Mouse (Mus musculus): ENCODE data around the gene Coro2a. TPM values are rescaled to one million over a fixed set of nuclear protein-coding genes. Genes with fewer than 3 reads are reported as not detected.

Gene Coro2a
- total and polyA plus RNA-seq, 3 experiments = 0.35 to 6.8 TPM; not detected in 1

DNA sequence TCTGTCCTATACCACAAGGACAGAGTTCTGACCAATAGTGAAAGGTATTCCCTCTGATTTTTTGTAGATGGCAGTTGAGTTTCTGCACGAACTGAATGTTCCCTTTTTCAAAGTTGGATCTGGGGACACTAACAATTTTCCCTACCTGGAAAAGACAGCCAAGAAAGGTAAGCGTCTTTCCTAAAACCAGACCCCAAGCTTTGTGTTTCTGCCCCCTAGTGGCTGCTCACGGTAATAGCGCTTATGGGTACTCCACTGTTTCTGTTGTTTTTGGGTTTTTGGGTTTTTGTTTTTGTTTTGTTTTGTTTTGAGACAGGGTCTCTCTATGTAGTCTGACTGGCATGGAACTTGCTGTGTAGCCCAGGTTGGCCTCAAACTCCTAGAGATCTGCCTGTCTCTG is 103.0 kb downstream of the Coro2a start:
- Histone ChIP-seq H3K4me3 (ENCODE audit: control insufficient read depth in 1 of 2, insufficient read depth in 1 of 2, low read depth in 2 of 2, low read length in 2 of 2) (no peak overlapping the region), H3K27ac (ENCODE audit: control insufficient read depth, low read depth, low read length) (no peak overlapping the region), H3K79me2 (ENCODE audit: control insufficient read depth, insufficient read depth, low read length, poor library complexity) (no peaks in the 10 kb centered on the region), H3K9ac (ENCODE audit: control insufficient read depth, low read depth, low read length, poor library complexity, severe bottlenecking) (no peak overlapping the region), H3K36me3 (ENCODE audit: control insufficient read depth in 1 of 2, insufficient read depth in 2 of 2, low read length in 2 of 2) (peaks cover 5 to 8% of the 10 kb centered on the region in 2 experiments), H3K27me3 (ENCODE audit: control insufficient read depth in 1 of 2, insufficient read depth in 2 of 2, low read length in 2 of 2) (no peaks in the 10 kb centered on the region), H3K4me1 (ENCODE audit: control insufficient read depth in 1 of 2, insufficient read depth in 2 of 2, low read length in 2 of 2) (peaks cover 3 to 5% of the 10 kb centered on the region in 2 experiments; a peak in 3 of 4 replicates), H3K9me3 (replicated peaks; ENCODE audit: insufficient read depth, low read length) (no peaks in the 10 kb centered on the region)
- peak; percentile 58 for DNase-seq (ENCODE audit: low read depth, low spot score)
- no peak for TF ChIP-seq CHD2 (IDR thresholded peaks at IDR 0.05; ENCODE audit: low read length)
- peak; percentile 64 for TF ChIP-seq SMC3 (IDR thresholded peaks at IDR 0.05; ENCODE audit: low read depth, low read length)
- TF ChIP-seq CTCF (IDR thresholded peaks at IDR 0.05 in 2 of 3, conservative IDR thresholded peaks at IDR 0.05 in 1 of 3; ENCODE audit: control insufficient read depth in 1 of 3, insufficient read depth in 1 of 3, low read depth in 2 of 3, low read length in 3 of 3, poor library complexity in 1 of 3, severe bottlenecking in 1 of 3) = peak; percentile 78 to 86 (median 79)
- no peak for TF ChIP-seq POLR2AphosphoS2 (IDR thresholded peaks at IDR 0.05; ENCODE audit: low read length)
- no peak for TF ChIP-seq MAFK (IDR thresholded peaks at IDR 0.05; ENCODE audit: borderline replicate concordance, low read depth, low read length)
- peak; percentile 35 for TF ChIP-seq RAD21 (IDR thresholded peaks at IDR 0.05; ENCODE audit: low read depth, low read length)
- TF ChIP-seq NELFE (IDR thresholded peaks at IDR 0.05; ENCODE audit: low read depth, low read length) = no peak
- no peak for TF ChIP-seq HCFC1 (IDR thresholded peaks at IDR 0.05; ENCODE audit: low read depth, low read length)
- TF ChIP-seq MYB (IDR thresholded peaks at IDR 0.05; ENCODE audit: low read depth, low read length) = no peak
- TF ChIP-seq ZMIZ1 (IDR thresholded peaks at IDR 0.05; ENCODE audit: low read depth, low read length) = no peak
- peak; percentile 28; the same call in 1 of the 2 replicates for TF ChIP-seq ZC3H11A (IDR thresholded peaks at IDR 0.05; ENCODE audit: low read depth, low read length)

GRCm38 (mm10) chr4:46498511-46498910 is 103.5 kb downstream of the Coro2a start:
- peaks cover 2 to 11% of the 10 kb centered on the region in 2 experiments for H3K36me3 ChIP-seq (ENCODE audit: control insufficient read depth in 1 of 2, insufficient read depth in 2 of 2, low read length in 2 of 2)
- no peaks in the 10 kb centered on the region for H3K9me3 ChIP-seq (replicated peaks; ENCODE audit: insufficient read depth, low read length)
- H3K4me3 ChIP-seq (ENCODE audit: control insufficient read depth in 1 of 2, insufficient read depth in 1 of 2, low read depth in 2 of 2, low read length in 2 of 2) = no peak overlapping the region
- no peak overlapping the region for H3K9ac ChIP-seq (ENCODE audit: control insufficient read depth, low read depth, low read length, poor library complexity, severe bottlenecking)
- H3K27ac ChIP-seq (ENCODE audit: control insufficient read depth, low read depth, low read length) = no peak overlapping the region
- H3K4me1 ChIP-seq (ENCODE audit: control insufficient read depth in 1 of 2, insufficient read depth in 2 of 2, low read length in 2 of 2) = peaks cover under 1% of the 10 kb centered on the region in 2 experiments; a peak in 3 of 4 replicates
- no peak for DNase-seq (ENCODE audit: low read depth, low spot score)
- TF ChIP-seq SIN3A (IDR thresholded peaks at IDR 0.05; ENCODE audit: low read length) (0 out of 2 replicates have a peak, but pooled peaks have one; percentile 2), MAFK (IDR thresholded peaks at IDR 0.05; ENCODE audit: borderline replicate concordance, low read depth, low read length) (no peak)
- H3K27me3 ChIP-seq (ENCODE audit: control insufficient read depth in 1 of 2, insufficient read depth in 2 of 2, low read length in 2 of 2) = no peaks in the 10 kb centered on the region
- H3K79me2 ChIP-seq (ENCODE audit: control insufficient read depth, insufficient read depth, low read length, poor library complexity) = no peaks in the 10 kb centered on the region

DNA sequence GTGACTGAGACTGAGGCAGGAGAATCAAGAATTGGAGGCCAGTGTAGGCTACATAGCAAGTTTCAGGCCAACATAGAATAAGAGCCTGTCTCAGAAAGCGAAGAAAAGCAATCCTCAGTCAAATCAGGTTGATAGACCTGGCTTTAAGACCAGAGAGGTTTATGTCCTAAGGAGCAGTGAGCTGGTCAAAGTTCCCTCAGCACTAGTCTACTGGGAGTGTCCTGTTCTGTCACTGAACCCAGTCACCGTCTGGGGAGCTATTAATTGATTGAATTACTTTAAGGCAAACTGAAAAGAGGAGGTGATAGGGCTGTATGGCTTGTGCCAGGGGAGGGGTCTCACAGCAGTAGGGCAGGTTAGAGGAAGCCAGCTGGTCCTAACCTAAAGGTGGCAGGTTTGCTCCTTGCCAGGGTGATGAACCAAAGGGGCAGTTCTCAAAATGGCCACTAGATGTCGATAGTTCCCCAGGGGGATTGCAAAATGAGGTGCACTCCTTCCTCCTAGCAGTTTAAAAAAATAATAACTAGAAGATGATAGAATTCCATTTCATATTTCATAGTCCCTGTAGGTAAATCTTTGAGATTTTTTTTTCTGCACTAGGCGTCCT is 104.6 kb downstream of the Coro2a start:
- Histone ChIP-seq H3K36me3 (ENCODE audit: control insufficient read depth in 1 of 2, insufficient read depth in 2 of 2, low read length in 2 of 2) (peaks cover 0 to 12% of the 10 kb centered on the region in 2 experiments; a peak in 2 of 4 replicates), H3K27ac (ENCODE audit: control insufficient read depth, low read depth, low read length) (no peak overlapping the region), H3K27me3 (ENCODE audit: control insufficient read depth in 1 of 2, insufficient read depth in 2 of 2, low read length in 2 of 2) (no peaks in the 10 kb centered on the region), H3K4me3 (ENCODE audit: control insufficient read depth in 1 of 2, insufficient read depth in 1 of 2, low read depth in 2 of 2, low read length in 2 of 2) (no peak overlapping the region), H3K9ac (ENCODE audit: control insufficient read depth, low read depth, low read length, poor library complexity, severe bottlenecking) (no peak overlapping the region), H3K79me2 (ENCODE audit: control insufficient read depth, insufficient read depth, low read length, poor library complexity) (no peaks in the 10 kb centered on the region), H3K9me3 (replicated peaks; ENCODE audit: insufficient read depth, low read length) (no peaks in the 10 kb centered on the region), H3K4me1 (ENCODE audit: control insufficient read depth in 1 of 2, insufficient read depth in 2 of 2, low read length in 2 of 2) (no peaks in the 10 kb centered on the region)
- peak; percentile 83 for DNase-seq (ENCODE audit: low read depth, low spot score)
- TF ChIP-seq MAZ (IDR thresholded peaks at IDR 0.05; ENCODE audit: low read depth, low read length) (no peak), ZNF384 (IDR thresholded peaks at IDR 0.05; ENCODE audit: low read depth, low read length) (peak; percentile 82), ELF1 (IDR thresholded peaks at IDR 0.05; ENCODE audit: low read depth, low read length) (no peak), RAD21 (IDR thresholded peaks at IDR 0.05; ENCODE audit: low read depth, low read length) (peak; percentile 59), NELFE (IDR thresholded peaks at IDR 0.05; ENCODE audit: low read depth, low read length) (no peak), USF1 (IDR thresholded peaks at IDR 0.05; ENCODE audit: low read depth, low read length) (no peak), HCFC1 (IDR thresholded peaks at IDR 0.05; ENCODE audit: low read depth, low read length) (peak; percentile 60; the same call in 1 of the 2 replicates), NRF1 (IDR thresholded peaks at IDR 0.05; ENCODE audit: insufficient read depth, low read depth, low read length, poor library complexity, severe bottlenecking) (no peak), KAT2A (conservative IDR thresholded peaks at IDR 0.05; ENCODE audit: low read depth, low read length) (no peak), CHD1 (IDR thresholded peaks at IDR 0.05; ENCODE audit: low read depth, low read length) (no peak), ZMIZ1 (IDR thresholded peaks at IDR 0.05; ENCODE audit: low read depth, low read length) (no peak), JUND (IDR thresholded peaks at IDR 0.05; ENCODE audit: low read depth, low read length) (no peak), POLR2A (IDR thresholded peaks at IDR 0.05; ENCODE audit: control insufficient read depth in 1 of 2, insufficient read depth in 1 of 2, low read depth in 1 of 2, low read length in 2 of 2, poor library complexity in 1 of 2) (no peak), MAX (IDR thresholded peaks at IDR 0.05; ENCODE audit: low read length) (no peak), CTCF (IDR thresholded peaks at IDR 0.05 in 2 of 3, conservative IDR thresholded peaks at IDR 0.05 in 1 of 3; ENCODE audit: control insufficient read depth in 1 of 3, insufficient read depth in 1 of 3, low read depth in 2 of 3, low read length in 3 of 3, poor library complexity in 1 of 3, severe bottlenecking in 1 of 3) (peak; percentile 75 to 100 (median 96)), ZC3H11A (IDR thresholded peaks at IDR 0.05; ENCODE audit: low read depth, low read length) (no peak), CHD2 (IDR thresholded peaks at IDR 0.05; ENCODE audit: low read length) (no peak), SMC3 (IDR thresholded peaks at IDR 0.05; ENCODE audit: low read depth, low read length) (peak; percentile 73), POLR2AphosphoS2 (IDR thresholded peaks at IDR 0.05; ENCODE audit: low read length) (no peak), TBP (IDR thresholded peaks at IDR 0.05; ENCODE audit: low read depth, low read length) (0 out of 2 replicates have a peak, but pooled peaks have one; percentile 44), TAL1 (IDR thresholded peaks at IDR 0.05; ENCODE audit: low read length) (no peak)
